Mouse (Mus musculus): ENCODE results near the gene Wdr6. TPM values are rescaled to one million over a fixed set of nuclear protein-coding genes. Genes with fewer than 3 reads are reported as not detected.

Gene Wdr6
- polyA plus RNA-seq, 1 experiment from 2014 or later: 236 TPM

DNA sequence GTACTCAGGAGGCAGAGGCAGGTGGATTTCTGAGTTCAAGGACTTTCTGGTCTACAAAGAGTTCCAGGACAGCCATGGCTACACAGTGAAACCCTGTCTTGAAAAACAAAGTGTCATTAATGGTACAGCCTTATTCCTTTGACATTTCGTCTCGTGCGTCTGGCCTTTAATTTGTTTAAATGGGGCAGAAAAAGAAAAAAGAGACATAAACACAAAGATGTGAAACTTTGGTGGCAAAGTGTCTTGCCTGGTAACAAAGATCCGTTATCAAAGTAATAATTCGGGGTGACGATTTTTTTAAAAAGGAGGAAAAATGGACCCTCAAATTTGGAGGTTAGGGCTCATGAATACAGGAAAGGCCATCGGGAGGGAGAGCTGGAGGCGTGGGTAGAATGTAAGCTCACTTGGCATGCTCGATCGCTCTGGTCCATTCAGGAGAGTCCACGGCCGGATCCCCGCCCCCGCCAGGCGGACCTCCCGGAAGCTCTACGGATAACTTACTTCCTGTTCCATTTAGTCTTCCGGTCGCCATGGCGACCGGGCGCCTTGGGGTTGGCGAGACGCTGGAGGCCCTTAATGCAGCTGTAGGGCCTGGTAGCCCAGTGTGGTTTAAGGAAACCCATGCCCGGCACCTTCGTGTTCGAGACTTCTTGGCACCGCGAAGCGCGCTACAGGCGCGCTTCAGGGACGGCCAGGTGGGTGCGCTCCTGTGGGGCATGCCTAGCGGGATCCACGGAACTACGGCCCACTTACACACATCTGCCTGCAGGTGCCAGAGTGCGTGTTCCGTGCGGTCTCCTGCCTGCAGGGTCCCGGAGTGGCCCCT lies 8.9 kb downstream of the Wdr6 start, which contains the start of gene Dalrd3:
Dalrd3 (plus strand) TSS at position 506 of the 826 bp plus-strand sequence.
- H3K27ac ChIP-seq: peak within 1 kb of the TSS; percentile 85
- H3K27me3 ChIP-seq (ENCODE audit: low read depth, poor library complexity, severe bottlenecking): no peaks in the 10 kb centered on the region
- H3K9me3 ChIP-seq (replicated peaks): no peaks in the 10 kb centered on the region
- 7% methylated on average over 42 of the region's 42 CpGs for WGBS
- peak; percentile 93 for DNase-seq (ENCODE audit: low spot score)
- peaks cover 63% of the 10 kb centered on the region for H3K36me3 ChIP-seq
- peaks cover 62% of the 10 kb centered on the region for H3K4me1 ChIP-seq
- H3K4me3 ChIP-seq: peak within 1 kb of the TSS; percentile 82

DNA sequence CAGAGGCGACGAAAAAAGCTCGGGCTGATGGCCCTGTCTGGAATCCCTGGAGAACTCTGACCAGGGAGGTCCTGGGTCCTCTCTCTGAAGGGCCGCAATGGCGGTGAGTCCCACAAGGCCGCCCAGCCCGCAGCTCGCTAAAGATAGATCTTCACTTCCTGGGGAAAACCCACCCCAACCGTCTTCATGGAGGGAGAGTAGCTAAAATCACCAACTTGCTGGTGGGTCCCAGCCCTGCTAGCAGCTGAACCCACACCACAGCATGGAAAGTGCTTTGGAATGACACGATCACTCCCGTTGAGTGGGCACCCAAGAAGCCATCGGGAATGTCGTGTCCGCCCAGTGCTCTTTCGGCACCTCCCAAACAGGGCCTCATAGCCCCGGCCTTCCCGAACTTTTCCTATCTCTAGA lies 10.0 kb downstream of the Wdr6 start:
- Histone ChIP-seq H3K9me3 (replicated peaks) (no peaks in the 10 kb centered on the region), H3K36me3 (peaks cover 63% of the 10 kb centered on the region), H3K27me3 (ENCODE audit: low read depth, poor library complexity, severe bottlenecking) (no peaks in the 10 kb centered on the region), H3K4me3 (peak overlapping the region; percentile 62), H3K27ac (peak overlapping the region; percentile 91), H3K4me1 (peaks cover 55% of the 10 kb centered on the region)
- 81% methylated on average over 17 of the region's 17 CpGs for WGBS
- no peak for DNase-seq (ENCODE audit: low spot score)

DNA sequence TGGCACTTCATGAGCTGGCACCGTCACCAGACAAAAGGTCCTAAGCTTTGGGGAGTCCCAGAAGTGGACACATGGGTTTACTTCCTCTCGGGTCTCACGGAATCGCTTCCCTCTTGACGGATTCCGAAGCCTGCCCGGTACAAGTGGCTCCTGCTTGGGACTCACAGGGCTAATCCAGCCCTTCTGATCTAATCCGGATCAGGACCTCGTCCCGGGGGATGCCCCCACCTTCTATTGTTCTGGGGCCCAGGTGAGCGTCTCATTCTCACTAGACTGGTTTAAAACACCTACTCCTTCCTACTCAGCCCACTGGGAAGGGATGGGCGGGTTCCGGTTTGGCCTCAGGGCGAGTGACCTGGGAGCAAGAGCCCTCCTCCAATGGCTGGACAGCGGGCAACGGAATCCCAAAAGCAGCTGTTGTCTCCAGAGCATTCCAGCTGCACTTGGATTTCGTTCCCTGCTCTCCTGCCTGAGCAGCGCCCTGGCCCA lies 10.6 kb downstream of the Wdr6 start:
- WGBS: 11% methylated on average over 18 of the region's 18 CpGs
- Histone ChIP-seq H3K4me3 (peak overlapping the region; percentile 62), H3K27me3 (ENCODE audit: low read depth, poor library complexity, severe bottlenecking) (no peaks in the 10 kb centered on the region), H3K36me3 (peaks cover 63% of the 10 kb centered on the region), H3K9me3 (replicated peaks) (no peaks in the 10 kb centered on the region), H3K27ac (peak overlapping the region; percentile 91), H3K4me1 (peaks cover 51% of the 10 kb centered on the region)
- no peak for DNase-seq (ENCODE audit: low spot score)

DNA sequence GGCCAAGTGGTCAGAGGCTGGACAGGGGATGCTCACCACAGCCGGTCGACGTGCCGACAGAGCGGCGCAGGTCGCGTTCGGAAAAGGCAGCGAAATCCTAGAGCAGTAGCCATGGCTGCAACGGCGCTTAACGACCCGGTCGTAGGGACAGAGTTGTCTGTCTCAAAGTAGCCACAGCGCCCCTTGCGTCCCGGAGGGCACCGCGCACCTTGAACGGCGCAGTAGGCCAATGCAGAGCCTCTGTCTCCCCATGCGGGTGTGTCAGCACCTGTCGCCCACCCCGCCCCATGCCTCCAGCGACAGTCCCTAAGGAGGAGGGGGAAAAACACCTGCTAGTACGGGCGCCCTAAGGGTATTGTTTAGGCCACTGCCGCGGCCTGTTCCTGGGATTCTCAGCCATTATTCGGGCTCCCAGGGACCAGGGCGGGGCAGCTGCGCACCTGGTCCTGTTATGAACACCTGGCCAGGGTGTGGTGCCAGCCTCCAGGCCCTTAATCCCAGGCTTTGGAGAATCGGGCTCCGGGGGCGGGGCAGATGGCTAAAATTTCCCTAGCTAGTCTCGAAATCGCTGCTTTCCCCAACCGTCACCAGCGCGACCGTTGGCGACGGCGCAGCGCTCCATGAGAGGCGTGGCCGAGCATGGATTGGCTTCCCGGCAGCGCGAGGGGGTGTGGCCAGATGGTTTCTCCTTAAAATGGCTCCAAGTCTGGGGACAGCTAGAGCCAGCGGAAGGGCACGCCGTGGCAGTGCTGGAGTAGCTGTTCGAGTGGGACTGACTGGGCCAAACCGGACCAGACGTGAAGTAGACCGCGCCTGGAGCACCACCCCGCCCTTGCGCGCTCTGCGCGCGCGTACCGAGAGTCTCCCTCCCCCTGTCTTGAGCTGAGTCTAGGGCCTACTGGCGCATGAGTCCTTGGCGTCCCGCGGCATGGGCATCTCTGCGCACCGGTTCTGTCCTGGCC lies 11.4 kb downstream of the Wdr6 start, which contains the start of gene Ndufaf3:
Ndufaf3 (minus strand) TSS at position 620 of the 962 bp plus-strand sequence.
- under 1% methylated on average over 73 of the region's 73 CpGs for WGBS
- peaks cover 51% of the 10 kb centered on the region for H3K4me1 ChIP-seq
- H3K27me3 ChIP-seq (ENCODE audit: low read depth, poor library complexity, severe bottlenecking): no peaks in the 10 kb centered on the region
- peak; percentile 95 for DNase-seq (ENCODE audit: low spot score)
- H3K27ac ChIP-seq: peak within 1 kb of the TSS; percentile 91
- H3K36me3 ChIP-seq: peaks cover 63% of the 10 kb centered on the region
- H3K4me3 ChIP-seq: peak within 1 kb of the TSS; percentile 62
- no peaks in the 10 kb centered on the region for H3K9me3 ChIP-seq (replicated peaks)

DNA sequence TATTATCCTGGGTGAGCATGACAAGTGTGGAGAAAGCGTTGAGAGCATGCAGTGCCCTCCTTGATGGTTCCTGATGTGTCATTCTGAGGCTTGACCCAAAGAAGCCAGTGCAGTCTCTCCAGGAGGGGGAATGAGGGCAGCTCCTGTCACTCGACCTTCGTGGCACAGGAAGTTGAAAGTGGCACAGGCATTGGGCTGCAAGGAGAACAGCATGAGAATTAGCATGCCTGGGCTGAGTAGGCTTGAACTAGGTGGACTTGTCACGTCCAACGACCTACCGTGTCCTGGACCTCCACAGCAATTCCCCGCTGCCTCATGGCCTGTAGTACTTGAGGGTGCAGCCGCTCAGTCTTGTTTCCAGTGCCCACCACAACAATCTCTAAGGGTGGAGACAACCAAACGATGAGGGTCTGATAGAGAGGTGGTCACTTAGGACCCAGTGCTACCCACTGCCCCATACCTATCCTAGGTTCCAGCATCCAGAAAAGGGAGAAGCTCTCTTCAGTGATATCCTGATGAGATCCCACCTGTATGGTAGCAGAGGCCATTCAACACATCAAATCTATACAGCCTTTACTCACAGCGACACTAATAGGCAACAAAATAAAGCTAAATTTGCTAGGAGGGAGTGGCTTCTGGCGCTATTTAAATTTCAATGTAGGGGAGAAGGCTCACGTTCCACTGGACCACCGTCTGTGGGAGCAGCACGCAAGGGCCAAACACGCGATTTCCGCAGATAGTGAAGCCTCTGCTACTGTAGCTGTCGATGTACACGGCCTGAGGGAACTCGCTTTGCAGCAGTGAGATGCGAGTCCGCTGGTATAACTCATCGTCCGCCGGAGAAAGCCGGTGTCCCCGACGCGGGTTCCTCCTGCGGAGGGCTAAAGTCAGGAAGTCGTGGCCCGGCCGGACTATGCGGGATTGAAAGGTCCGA lies 12.4 kb downstream of the Wdr6 start:
- Histone ChIP-seq H3K4me1 (peaks cover 59% of the 10 kb centered on the region), H3K36me3 (peaks cover 63% of the 10 kb centered on the region), H3K27ac (peak overlapping the region; percentile 91), H3K4me3 (peak overlapping the region; percentile 62), H3K9me3 (replicated peaks) (no peaks in the 10 kb centered on the region), H3K27me3 (ENCODE audit: low read depth, poor library complexity, severe bottlenecking) (no peaks in the 10 kb centered on the region)
- 14% methylated on average over 35 of the region's 35 CpGs for WGBS
- DNase-seq (ENCODE audit: low spot score): no peak

DNA sequence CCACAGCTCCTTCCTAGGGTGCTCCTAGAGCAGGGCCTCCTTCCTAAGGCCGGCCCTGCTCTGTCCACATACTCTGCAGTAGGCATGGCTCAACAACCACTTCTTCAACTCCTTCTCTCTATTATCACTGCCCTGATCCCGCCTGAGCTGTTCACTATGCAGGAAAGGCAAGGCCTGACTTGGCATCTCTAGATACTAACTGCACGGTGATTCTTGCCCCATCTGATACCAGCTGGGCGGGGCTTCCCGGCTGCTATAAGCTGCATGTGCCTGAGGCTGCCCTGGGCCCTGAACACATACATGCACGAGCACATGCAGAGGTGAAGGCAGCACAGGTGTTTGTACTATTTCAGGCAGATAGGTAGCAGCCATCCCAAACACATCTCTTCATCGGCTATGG lies 14.4 kb downstream of the Wdr6 start:
- Histone ChIP-seq H3K4me3 (no peak overlapping the region), H3K27ac (no peak overlapping the region), H3K36me3 (peaks cover 62% of the 10 kb centered on the region), H3K4me1 (peaks cover 42% of the 10 kb centered on the region), H3K27me3 (ENCODE audit: low read depth, poor library complexity, severe bottlenecking) (no peaks in the 10 kb centered on the region), H3K9me3 (replicated peaks) (no peaks in the 10 kb centered on the region)
- DNase-seq (ENCODE audit: low spot score): no peak
- 88% methylated on average over 7 of the region's 7 CpGs for whole genome bisulfite sequencing

DNA sequence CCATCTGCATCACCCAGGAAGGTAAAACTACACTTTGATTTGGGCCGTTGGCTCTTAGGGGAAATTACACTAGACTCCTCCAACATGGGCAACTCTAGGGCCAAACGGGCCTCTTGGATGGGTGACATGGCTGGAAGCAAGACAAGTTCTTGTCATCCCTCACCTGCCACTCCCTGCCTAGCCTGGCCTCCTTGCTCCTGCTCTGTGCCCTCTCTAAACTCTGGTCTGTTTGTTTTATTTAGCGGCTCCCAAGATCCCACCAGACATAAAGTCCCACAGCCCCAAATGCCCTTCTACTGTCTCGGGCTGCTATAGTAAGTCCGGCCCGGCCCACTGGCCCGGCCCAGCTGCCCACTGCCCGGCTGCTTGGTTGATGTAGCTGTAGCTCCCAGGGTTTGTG lies 14.9 kb downstream of the Wdr6 start:
- peaks cover 38% of the 10 kb centered on the region for H3K4me1 ChIP-seq
- no peaks in the 10 kb centered on the region for H3K9me3 ChIP-seq (replicated peaks)
- WGBS: 90% methylated on average over 8 of the region's 8 CpGs
- no peak for DNase-seq (ENCODE audit: low spot score)
- H3K36me3 ChIP-seq: peaks cover 66% of the 10 kb centered on the region
- H3K27ac ChIP-seq: no peak overlapping the region
- no peak overlapping the region for H3K4me3 ChIP-seq
- H3K27me3 ChIP-seq (ENCODE audit: low read depth, poor library complexity, severe bottlenecking): no peaks in the 10 kb centered on the region

DNA sequence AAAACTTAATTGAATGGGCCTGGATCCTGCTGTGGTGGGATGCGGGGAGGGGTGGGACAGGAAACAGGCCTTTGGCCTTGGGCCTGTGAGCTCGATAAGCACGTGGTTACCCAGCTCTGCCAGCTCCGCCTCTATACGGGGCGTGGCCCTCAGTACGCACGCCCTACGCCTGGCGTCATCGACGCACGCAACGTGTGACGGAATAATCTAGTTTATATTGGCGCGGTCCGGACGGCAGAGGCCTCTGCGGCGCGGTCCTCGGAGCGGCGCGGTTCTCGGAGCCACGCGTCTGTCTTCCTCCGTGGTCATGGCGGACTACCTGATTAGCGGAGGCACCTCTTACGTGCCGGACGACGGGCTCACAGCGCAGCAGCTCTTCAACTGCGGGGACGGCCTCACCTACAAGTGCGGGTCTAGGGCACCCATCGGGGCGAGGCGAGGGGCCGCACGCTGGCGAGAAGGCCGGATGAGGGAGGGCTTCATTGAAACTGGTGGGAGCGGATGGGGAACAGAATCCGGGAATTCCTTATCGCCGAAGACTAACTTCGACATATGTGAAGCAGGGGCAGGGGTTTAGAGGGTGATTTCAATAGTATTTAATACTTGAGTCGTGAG lies 18.2 kb downstream of the Wdr6 start, which contains the start of gene Impdh2:
Impdh2 (plus strand) TSS at position 60 of the 615 bp plus-strand sequence.
- Histone ChIP-seq H3K27me3 (ENCODE audit: low read depth, poor library complexity, severe bottlenecking) (no peaks in the 10 kb centered on the region), H3K9me3 (replicated peaks) (no peaks in the 10 kb centered on the region), H3K27ac (peak within 1 kb of the TSS; percentile 88), H3K4me1 (peaks cover 13% of the 10 kb centered on the region), H3K4me3 (peak within 1 kb of the TSS; percentile 71), H3K36me3 (peaks cover 85% of the 10 kb centered on the region)
- under 1% methylated on average over 53 of the region's 53 CpGs for WGBS
- peak; percentile 95 for DNase-seq (ENCODE audit: low spot score)

DNA sequence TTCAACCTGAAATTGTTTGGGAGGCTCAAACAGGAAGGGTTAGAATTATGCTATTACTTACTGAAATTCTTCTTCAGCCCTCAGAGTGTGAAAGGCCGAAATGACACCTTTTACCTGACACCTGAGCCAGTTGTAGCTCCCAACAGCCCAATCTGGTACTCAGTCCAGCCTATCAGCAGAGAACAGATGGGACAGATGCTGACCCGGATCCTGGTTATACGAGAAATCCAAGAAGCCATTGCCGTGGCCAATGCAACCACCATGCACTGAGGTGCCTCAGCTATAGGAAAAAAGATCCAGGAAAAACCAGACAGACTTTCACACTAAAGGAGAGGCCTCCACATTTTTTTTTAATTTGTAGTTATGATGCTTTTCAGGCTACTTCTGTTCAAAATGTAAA lies 19.4 kb downstream of the Wdr6 start:
- 91% methylated on average over 4 of the region's 4 CpGs for WGBS
- Histone ChIP-seq H3K9me3 (replicated peaks) (no peaks in the 10 kb centered on the region), H3K4me1 (peaks cover 13% of the 10 kb centered on the region), H3K4me3 (no peak overlapping the region), H3K27ac (no peak overlapping the region), H3K27me3 (ENCODE audit: low read depth, poor library complexity, severe bottlenecking) (no peaks in the 10 kb centered on the region), H3K36me3 (peaks cover 85% of the 10 kb centered on the region)
- no peak for DNase-seq (ENCODE audit: low spot score)

DNA sequence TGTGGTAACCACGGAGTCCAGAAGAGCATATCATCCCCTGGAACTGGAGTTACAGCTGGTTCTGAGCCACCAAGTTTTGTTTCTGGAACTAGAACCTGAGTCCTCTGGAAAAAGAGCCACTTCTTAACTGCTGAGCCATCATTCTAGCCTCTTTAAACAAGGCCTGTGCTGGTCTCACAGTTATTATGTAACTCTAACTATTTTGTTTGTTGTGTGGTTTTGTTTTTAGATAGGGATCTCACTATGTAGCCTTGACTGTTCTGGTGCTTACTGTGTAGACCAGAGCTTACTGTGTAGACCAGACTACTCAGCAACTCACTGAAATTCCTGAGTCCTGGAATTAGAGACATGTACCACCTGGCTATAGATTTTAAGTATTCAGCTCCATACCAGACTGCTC lies 31.7 kb downstream of the Wdr6 start:
- Histone ChIP-seq H3K4me3 (no peak overlapping the region), H3K27ac (no peak overlapping the region), H3K4me1 (no peaks in the 10 kb centered on the region), H3K27me3 (ENCODE audit: low read depth, poor library complexity, severe bottlenecking) (no peaks in the 10 kb centered on the region), H3K36me3 (peaks cover 97% of the 10 kb centered on the region), H3K9me3 (replicated peaks) (no peaks in the 10 kb centered on the region)
- WGBS: 88% methylated on average over 1 of the region's 1 CpGs
- DNase-seq (ENCODE audit: low spot score): no peak

DNA sequence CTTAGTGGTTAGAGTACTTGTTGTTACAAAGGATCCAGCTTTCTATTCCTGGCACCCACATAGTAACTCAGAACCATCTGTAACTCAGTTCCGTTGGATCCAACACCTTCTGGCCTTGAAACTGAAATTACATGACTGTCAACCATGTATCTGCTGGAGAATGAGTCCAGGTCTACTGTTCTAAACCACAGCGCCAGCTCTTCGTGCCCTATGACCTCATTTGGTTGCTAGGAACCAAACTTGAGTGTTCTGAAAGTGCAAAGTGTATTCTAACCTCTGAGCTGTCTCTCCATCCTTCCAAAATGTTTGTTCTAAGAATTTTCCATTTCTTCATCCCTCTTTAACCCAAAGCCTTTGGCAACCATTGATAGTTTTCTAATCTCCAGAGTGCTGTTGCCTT lies 32.6 kb downstream of the Wdr6 start:
- peaks cover 97% of the 10 kb centered on the region for H3K36me3 ChIP-seq
- H3K27ac ChIP-seq: no peak overlapping the region
- H3K27me3 ChIP-seq (ENCODE audit: low read depth, poor library complexity, severe bottlenecking): no peaks in the 10 kb centered on the region
- H3K9me3 ChIP-seq (replicated peaks): no peaks in the 10 kb centered on the region
- 96% methylated on average over 3 of the region's 3 CpGs for WGBS
- no peak for DNase-seq (ENCODE audit: low spot score)
- H3K4me1 ChIP-seq: no peaks in the 10 kb centered on the region
- no peak overlapping the region for H3K4me3 ChIP-seq
